Mouse (Mus musculus): Measurements from ENCODE around the gene Mindy4. TPM values are rescaled to one million over a fixed set of nuclear protein-coding genes. Genes with fewer than 3 reads are reported as not detected.

Mindy4 gene
- total RNA-seq, 2 experiments from 2014 or later, result 1.7 to 2.5 TPM

- DNase-seq (ENCODE audit: low spot score), result no peak
Measured at GRCm38 (mm10) chr6:55252731-55253247, 49.6 kb downstream of the Mindy4 start.

GRCm38 (mm10) chr6:55256500-55257191 is 53.5 kb downstream of the Mindy4 start:
- no peak for DNase-seq (ENCODE audit: low spot score)

GRCm38 (mm10) chr6:55257246-55257645 is 54.1 kb downstream of the Mindy4 start:
- DNase-seq (ENCODE audit: low spot score), result no peak

- DNase-seq (ENCODE audit: low spot score), result no peak
Measured at GRCm38 (mm10) chr6:55258428-55259325, 55.5 kb downstream of the Mindy4 start.

- DNase-seq (ENCODE audit: low spot score), result no peak
Measured at GRCm38 (mm10) chr6:55262161-55262560, 59.0 kb downstream of the Mindy4 start.

- no peak for DNase-seq (ENCODE audit: low spot score)
Measured at GRCm38 (mm10) chr6:55263490-55264046, 60.4 kb downstream of the Mindy4 start.

GRCm38 (mm10) chr6:55264741-55265366 is 61.7 kb downstream of the Mindy4 start:
- no peak for DNase-seq (ENCODE audit: low spot score)

- DNase-seq (ENCODE audit: low spot score), result no peak
Measured at GRCm38 (mm10) chr6:55272952-55273351, 69.8 kb downstream of the Mindy4 start.

GRCm38 (mm10) chr6:55273463-55273862 is 70.3 kb downstream of the Mindy4 start:
- no peak for DNase-seq (ENCODE audit: low spot score)

- no peak for DNase-seq (ENCODE audit: low spot score)
Measured at GRCm38 (mm10) chr6:55275000-55275399, 71.8 kb downstream of the Mindy4 start.

- peak; percentile 53 for DNase-seq (ENCODE audit: low spot score)
Measured at GRCm38 (mm10) chr6:55275786-55276185, 72.6 kb downstream of the Mindy4 start.

- no peak for DNase-seq (ENCODE audit: low spot score)
Measured at GRCm38 (mm10) chr6:55276692-55277282, 73.6 kb downstream of the Mindy4 start.

GRCm38 (mm10) chr6:55278086-55278485 is 74.9 kb downstream of the Mindy4 start:
- no peak for DNase-seq (ENCODE audit: low spot score)

- no peak for DNase-seq (ENCODE audit: low spot score)
Measured at GRCm38 (mm10) chr6:55278520-55278919, 75.3 kb downstream of the Mindy4 start.

GRCm38 (mm10) chr6:55280979-55281378 is 77.8 kb downstream of the Mindy4 start:
- DNase-seq (ENCODE audit: low spot score), result no peak

- DNase-seq (ENCODE audit: low spot score), result no peak
Measured at GRCm38 (mm10) chr6:55281687-55282086, 78.5 kb downstream of the Mindy4 start.

- DNase-seq (ENCODE audit: low spot score), result no peak
Measured at GRCm38 (mm10) chr6:55282348-55282747, 79.2 kb downstream of the Mindy4 start.

GRCm38 (mm10) chr6:55285218-55285617 is 82.0 kb downstream of the Mindy4 start:
- no peak for DNase-seq (ENCODE audit: low spot score)

- no peak for DNase-seq (ENCODE audit: low spot score)
Measured at GRCm38 (mm10) chr6:55288007-55288602, 84.9 kb downstream of the Mindy4 start.

GRCm38 (mm10) chr6:55294549-55295131 is 91.5 kb downstream of the Mindy4 start:
- peak; percentile 53 for DNase-seq (ENCODE audit: low spot score)

Measured in gastrocnemius, adult 18-20 months (tissue).